Mouse (Mus musculus): Measurements from ENCODE around the gene Dll3.
"Not testable (repeated sequence)": the region's sequence is repeated elsewhere in the genome, so short reads cannot be mapped to it uniquely, and the experiment has no call there.

Dll3 gene

GRCm38 (mm10) chr7:28262861-28263260 lies 39.2 kb downstream of the Dll3 start:
- in situ Hi-C loops (cut with MboI; ENCODE audit: low sequenced_read_pairs) = no loop called here

DNA sequence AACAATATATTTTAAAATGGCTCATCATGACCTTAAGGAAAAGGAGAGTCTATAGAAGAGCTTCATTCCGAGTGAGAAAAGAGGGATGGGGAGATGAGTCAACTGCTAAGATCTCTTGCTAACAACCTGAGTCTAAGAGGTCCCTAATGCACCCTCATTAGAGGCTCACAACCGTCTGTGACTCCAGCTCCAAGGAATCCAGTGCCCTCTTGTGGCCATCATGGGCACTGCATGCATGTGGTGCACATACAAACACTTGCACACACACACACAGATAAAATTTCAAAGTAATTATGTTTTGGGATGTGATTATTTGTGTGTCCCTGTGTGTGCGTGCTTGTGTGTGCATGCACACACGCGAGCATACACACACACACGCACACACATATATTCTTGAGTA lies 46.6 kb downstream of the Dll3 start:
- in situ Hi-C loops (cut with MboI; ENCODE audit: low sequenced_read_pairs) = no loop called here

DNA sequence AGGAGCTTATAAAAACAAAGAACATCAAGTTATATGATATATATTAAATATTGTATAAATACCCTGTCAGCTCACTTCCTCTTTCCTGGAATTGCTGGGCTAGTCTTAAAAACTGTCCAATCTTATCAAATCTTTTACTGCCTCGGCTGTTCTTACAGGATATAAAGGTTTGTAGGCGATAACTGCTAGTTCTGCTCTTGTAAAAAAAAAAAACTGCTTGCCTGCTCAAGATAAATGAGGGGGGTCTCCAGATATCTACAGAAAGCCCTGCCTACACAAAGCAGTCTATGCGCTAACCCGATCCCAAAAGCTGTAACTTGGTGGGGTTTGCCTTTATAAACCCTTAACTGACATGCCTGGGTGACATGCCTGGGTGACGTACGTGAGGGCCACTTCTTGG lies 47.4 kb downstream of the Dll3 start:
- in situ Hi-C loops (cut with MboI; ENCODE audit: low sequenced_read_pairs) = no loop called here

DNA sequence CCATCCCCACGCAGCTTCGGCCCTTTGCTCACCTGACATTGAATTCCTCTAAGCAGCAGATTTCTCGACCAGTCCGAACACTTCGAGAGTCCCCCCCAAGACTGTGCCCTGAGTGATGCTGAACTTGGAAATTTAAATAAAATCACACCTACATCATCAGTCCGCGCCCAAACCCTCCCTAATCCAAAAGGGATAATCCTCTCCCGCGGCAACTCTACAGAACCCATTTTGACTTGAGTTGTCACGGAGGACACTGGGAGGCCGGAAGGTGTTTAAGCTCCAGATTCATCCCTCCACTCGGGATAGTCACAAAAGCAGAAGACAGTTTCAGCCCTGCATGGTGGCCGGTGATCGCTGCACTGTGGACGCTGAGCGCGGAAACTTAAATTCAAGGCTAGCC lies 50.1 kb downstream of the Dll3 start:
- in situ Hi-C loops (cut with MboI; ENCODE audit: low sequenced_read_pairs) = no loop called here

GRCm38 (mm10) chr7:28248957-28249356 lies 53.1 kb downstream of the Dll3 start:
- in situ Hi-C loops (cut with MboI; ENCODE audit: low sequenced_read_pairs) = no loop called here

- in situ Hi-C loops (cut with MboI; ENCODE audit: low sequenced_read_pairs) = not testable (repeated sequence)
These were observed 58.1 kb downstream of the Dll3 start for GRCm38 (mm10) chr7:28243943-28244342.

Data from CH12F3 (cell line).